Mouse (Mus musculus): ENCODE data around the gene Necab3.
A peak's percentile ranks its signal among the peaks of the same experiment; 100 is the strongest.

Necab3 gene

DNA sequence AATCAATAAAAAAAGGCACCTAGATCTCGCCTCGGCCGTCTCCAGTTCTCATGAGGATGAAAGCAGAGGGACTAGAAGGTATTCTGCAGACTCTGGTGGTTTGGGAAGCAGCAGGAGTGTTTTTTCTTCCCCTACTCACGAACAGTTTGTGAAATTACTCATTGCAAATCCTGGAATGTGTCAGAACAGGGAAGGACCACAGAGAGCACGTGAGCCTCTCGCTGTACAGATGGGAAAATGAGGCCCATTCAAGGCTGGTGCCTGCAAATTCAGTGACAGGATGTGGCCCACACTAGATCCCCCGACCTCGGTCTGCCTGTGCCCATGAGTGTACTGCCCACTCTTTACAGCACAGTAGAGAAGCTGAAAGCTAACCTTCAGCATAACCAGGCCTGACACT lies 13.3 kb upstream of the Necab3 start:
- no peak for DNase-seq

DNA sequence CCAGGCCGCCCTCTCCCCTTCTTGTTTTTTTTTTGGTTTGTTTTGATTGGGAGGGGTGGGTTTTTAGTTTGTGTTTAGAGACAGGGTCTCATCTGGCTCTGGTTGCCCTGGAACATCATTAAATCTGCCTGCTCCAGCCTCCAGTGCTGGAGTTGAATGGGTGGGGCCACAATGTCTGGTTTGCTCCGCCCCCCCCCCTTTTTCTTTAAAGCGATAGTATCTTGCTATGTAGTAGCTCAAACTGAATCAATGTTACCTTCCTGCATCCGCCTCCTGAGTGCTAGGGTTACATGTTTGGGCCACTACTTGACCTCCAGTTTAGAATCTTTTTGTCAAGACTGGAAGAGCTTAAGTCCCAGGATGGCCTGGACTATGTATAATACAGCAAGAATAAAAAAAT lies 12.6 kb upstream of the Necab3 start:
- no peak for DNase-seq

DNA sequence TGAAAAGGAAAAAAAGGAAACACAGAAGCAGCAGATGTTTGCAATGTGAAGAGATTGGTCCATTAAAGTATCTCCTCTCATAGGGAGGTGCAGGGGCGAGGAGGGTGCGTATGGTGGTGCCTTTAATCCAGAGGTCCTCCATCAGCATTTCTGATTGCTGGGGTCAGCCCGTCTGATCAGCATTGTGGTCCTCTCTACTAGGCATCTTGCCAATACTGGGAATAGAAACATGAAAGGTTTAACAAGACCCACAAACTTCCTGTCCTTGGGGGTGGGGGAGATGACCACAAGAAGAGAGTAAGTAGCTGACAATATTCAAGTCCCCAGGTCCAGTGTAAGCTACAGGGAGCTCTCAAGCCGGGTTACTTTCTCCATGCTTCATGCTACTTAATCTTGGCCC lies 12.0 kb upstream of the Necab3 start:
- no peak for DNase-seq

DNA sequence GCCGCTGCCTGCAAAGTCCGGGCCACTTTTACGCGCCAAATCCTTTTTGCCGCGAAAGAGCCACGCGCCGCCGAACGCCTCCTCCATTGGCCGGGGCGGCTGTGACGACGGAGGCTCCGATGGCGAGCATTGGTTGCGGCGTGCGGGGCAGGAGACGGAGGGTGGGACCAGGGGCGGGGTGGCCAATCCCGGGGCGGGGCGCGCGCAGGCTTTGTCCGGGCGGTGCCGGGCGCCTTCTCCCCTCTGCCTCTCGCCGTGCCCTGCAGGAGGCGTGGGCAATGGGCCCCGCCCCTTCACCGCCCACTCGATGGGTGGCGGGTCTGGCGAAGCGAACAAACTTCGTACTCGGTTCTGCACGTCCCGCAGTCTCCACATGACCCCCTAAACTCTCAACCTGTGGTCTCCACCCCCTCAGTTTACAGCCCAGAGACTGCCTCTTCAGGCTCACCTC lies 11.2 kb upstream of the Necab3 start, which contains the start of gene E2f1:
Gene E2f1, minus strand, starts transcription at position 57 of the 451 bp plus-strand sequence.
- DNase-seq = peak; percentile 96

DNA sequence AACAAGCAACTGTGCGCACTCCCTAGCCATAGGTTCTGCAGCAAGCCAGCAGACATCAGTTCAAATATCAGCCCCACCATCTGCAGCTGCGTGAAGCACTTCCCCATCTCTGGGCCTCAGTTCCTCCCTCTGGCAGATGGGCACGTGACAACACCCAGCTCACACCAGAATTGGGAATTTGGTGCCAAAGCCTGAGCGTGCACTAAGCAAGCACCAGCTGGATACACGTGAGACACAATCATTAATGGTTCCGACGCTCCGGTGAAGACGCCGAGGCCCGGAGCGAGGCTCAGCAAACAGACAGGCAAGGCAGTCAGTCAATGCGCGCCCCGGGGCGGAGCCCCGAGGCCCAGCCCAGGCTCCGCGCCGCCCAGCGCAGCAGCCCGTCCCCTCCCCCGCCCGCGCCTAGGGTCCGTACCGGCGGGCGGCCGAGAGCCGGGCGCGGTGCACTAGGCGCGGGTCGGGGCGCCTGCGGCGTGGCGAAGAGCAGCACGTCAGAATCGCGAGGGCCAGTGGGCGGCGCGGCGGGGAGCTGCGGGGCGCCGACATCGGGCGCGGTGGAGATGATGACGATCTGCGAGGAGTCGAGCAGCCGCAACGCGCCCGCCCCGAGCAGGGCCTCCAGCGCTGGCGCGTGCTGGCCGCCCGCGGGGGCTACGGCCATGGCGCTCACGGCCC lies 10.5 kb upstream of the Necab3 start:
- DNase-seq = peak; percentile 58 to 59

DNA sequence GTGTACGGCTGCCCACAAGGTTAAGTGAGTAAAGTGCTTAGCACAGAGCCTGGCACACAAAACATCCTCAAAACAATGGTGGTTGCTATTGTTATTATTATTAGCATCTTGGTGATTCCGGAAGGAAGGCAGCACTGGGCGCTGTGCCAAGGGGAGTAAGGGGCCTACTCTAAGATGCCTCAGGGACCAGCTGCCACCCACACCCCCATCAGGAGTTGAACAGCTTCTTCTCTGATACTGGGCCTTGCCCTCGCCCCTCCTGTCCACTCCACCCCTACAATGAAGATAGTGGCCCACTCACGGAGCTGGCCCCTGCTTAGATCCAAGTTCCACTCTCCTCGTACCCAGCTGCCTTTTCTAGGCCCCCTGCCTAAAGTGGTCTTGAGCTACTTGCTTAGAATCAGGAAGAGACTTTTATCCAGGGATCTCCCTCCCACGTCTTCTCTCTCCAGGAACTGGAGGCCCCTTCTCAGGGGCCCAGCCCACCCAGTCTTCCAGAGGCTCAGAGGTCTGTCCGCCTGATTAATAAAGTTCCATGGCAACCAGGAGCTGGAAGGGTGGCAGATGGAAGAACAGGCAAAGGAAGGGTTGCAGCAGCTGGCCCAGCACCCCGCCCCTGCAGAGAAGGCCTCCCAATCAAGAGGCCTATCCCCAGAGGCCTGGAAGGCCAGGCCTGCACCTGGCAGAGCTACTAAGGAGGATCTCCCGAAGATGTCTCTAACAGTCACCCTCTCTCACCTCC lies 9.8 kb upstream of the Necab3 start:
- peak in 1 of 2 experiments; percentile 62 for DNase-seq

DNA sequence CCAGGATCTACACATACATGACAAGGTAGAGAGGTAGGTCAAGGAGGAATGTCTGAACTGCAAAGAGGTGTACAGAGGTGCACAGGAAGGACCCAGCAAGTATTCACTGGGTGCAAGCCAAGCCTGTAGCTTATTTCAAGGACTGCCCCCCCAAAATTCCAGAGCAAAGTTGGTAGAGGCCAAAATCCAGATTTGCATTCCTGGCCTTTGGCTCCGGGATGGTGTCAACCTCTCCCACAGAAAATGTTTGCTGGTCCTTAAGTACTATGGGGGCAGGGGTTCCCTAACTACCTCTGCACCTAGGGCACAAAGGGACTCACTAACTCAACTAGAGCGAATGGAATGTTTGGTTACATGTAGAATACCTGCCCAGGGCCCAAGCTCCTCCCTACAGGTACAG lies 9.1 kb upstream of the Necab3 start:
- no peak for DNase-seq

DNA sequence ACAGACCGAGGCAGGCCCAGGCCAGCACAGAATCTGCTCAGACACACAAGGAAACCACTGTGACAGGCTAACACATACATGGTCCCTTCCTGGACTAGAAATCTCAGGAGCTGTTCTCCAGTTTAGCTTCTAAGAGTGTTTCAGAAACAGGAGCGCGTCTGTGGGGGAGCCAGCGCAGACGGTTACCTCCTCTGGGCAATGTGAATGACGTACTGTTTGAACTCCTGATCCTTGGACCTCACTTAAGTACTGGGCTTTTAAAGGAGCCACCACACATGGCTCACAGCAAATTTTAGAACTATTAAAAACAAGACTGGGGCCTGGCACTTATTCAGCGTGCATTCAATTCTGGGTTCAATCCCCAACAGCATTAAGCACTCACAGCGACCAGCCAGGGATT lies 8.0 kb upstream of the Necab3 start:
- no peak for DNase-seq

DNA sequence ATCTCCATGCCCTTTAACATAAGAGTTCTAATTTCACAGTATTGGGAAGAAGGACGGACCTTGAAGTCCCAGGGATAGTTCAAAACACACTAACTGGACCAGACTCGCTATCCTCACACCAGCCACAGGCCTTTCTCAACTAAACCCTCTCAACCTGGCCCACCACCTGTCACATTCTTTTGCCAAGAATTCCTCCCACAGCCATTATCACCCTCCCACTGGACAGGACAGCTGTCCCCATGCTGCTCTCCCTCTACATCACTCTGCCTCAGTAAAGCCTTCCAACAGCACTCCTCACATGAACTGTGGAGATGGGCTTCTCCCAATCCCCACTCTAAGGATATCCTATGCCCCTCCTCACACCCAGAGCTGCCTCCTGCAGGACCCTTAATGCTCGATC lies 6.9 kb upstream of the Necab3 start:
- peak; percentile 84 to 90 for DNase-seq

DNA sequence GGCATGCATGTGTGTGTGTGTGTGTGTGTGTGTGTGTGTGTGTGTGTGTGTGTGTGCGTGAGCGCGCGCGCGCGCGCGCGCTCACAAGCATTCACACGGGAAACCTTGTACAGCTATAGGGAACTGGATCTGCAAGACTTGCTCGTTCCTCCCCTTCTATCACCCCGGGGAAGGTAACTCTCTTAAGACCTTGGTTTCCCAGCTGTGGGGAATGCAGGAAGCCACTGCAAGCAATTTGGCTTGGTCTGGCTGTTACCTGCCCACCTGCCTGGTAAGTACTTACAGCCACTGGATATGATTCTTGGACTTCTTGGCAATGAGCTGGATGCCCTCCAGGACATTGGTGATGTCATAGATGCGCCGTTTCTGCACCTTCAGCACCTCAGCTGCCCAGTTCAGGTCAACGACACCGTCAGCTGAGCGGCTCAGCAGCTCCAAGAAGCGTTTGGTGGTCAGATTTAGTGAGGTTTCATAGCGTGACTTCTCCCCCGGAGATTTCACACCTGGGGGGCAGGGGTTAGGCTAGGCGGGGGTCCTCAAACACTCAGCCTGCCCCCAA lies 5.0 kb upstream of the Necab3 start:
- no peak for DNase-seq

DNA sequence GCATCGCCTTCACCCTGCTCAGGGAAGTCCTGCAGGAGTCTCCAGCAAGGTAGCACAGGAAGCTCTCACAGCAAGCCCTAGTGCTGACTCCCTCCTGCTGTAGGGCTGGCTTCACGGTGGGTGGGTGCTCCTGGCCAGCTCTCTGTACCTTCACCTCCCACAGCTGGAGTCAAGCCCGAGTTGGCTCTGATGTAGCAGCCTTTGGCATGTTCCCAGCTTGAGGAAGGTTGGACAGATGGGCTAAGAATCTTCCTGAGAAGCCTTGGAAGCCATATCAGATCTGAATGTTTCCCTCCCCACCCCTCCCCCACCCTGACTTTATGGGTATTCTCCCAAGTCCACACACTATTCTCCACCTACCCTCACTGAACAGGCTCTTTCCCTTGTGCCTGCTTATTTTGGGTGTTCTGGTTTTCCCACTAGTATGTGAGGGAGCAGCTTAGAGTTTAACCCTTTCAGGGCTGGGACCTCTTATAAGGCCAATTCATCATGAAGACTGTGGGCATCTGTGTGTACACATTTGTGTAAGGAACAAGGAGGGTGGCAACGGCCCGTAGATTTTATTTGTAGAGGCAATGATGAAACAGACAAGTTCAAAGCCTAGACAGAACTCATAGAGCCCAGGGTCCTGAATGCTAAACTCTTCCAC lies 1.4 kb downstream of the Necab3 start:
- peak; percentile 78 for DNase-seq

DNA sequence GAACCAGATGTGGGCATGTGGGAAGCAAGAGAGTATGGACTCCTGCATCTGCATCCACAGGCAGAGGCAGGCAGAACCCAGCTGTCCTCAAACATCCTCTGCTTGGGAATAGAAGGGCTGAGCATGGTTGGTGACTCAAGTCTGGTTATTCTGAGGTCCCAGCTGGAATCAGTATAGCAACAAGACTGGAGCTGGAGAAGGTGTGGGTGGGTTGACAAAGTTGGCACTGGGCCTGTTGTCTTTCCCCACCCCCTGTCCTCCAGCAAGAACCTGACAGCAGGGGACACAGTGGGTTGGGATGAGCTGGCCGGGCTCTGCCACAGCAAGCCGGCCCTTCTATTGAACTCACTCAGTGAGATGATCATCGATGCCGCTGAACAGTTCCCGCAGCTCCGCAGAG lies 3.5 kb downstream of the Necab3 start:
- DNase-seq = peak in 1 of 2 experiments; percentile 40

DNA sequence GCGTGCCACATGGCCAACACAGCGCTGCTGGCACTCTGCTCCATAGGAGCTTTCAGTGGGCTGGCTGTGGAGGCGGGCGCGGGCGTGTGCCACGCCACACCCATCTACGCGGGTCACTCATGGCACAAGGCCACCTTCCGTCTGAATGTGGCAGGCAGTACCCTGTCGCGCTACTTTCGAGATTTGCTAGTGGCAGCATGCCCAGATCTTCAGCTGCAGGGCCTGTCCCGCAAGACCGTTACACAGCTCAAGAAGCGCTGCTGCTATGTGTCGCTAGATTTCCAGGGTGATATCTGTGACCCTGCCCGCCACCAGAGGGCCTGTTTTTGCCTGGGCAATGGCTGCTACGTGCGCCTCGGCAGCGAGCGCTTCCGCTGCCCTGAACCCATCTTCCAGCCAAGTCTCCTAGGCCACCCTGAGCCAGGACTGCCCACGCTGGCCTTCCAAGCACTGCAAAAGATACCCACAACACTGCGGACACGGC lies 6.2 kb downstream of the Necab3 start:
- DNase-seq = peak; percentile 95

DNA sequence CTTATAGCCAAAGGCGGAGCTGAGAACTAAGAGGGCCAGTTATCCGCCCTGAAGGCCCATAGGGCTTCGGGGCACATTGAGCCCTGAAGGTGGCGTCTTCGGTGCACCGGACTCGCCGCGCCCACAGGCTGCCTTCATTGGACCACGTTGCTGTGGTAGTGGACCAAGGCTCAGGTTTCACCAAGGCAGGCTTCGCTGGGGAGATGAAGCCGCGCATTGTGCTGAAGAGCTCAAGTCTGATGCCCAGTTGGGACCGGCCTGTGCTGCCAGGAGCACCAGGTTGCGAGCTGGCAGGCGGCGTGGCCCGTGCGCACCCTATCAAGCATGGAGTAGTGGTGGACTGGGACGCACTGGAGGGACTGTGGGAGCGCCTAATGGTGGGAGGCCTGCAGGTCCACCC lies 6.8 kb downstream of the Necab3 start:
- DNase-seq = peak in 1 of 2 experiments; percentile 70

DNA sequence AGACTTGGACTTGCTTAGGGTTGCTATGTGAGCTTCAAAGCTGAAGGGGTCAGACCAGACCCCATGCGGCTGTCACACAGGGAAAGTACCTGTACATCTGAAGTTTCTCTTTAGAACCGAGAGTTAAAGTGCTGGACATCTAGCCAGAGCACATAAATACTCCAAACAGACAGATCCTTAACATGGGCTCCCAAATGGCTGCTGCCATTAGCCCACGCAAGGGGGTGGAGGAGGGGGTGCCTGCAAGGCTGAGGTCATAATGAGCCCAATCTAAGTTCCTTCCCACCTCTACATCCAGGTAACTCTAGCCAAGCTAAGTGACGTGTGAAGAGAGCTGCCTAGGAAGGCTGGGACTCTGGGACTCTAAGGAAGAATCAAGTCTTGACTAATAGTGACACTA lies 7.2 kb downstream of the Necab3 start, which contains the start of gene Actl10:
Gene Actl10, plus strand, starts transcription at position 301 of the 400 bp plus-strand sequence.
- DNase-seq = peak in 1 of 2 experiments; percentile 29

DNA sequence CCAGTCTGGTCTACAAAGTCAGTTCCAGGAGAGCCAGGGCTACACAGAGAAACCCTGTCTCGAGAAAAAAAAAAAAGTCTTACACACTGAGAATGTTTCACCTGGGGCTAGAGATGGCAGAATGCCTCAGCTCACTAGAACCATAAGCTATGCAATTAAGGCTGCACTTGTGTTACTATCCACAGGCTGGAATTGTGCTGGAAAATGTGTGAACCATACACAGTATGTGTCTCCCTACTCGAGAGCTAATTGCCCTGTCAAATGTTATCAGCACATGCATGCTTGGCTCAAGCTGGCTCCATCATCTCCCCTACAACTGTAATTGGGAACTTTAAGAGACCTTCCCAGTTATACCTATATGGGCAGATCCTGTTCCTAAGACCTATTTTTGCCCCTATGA lies 7.8 kb downstream of the Necab3 start:
- peak in 1 of 2 experiments; percentile 39 for DNase-seq

DNA sequence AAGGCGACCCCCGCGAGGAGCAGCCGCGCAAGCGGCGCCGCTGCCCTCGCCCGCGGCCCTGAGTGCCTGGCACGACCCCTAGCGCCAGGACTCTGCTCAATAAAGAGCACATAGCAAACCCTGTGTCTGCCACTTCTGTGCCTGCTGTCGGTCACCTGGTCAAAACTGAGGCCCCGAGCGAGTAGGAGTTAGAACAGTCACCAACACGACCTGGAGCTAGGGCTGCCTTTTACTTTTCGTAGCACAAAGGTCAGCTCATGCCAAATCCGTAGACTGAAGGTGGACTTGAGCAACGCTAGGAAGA lies 8.9 kb downstream of the Necab3 start:
- DNase-seq = no peak

DNA sequence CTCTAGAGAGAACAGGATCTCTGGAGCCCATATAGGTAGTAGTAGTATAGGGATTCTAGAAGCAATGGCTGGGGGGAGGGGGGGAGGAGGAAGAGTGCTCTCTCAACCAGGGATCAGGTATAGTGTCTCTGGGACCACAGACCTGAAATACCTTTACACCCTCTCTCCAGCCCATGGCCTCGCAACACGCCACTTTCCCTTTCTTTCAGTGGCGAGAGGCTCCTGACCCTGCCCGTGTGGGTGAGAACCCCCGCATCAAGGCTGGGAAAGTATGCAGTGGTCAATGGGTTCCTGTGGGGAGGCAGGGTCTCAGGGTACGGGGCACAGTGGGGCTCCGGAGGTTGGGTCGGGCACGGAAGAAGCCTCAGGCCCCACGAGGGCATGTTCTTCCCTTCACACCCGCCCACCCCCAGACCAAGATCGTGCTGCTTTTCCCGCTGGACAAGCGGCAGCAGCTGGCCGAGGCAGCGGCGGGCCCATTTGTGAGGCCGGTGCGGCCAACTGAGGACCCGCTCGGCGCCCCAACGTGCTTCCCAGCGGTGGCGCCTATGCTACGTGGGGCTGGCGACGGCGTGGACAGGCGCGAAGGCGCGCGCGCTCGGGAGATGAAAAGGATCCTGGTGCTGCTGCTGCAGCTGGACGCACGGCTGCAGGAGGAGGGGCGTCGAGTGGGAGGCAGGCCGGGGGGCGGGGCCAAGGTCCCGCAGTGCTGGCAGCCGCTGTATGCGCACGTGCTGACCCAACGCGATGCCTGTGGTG lies 9.4 kb downstream of the Necab3 start:
- DNase-seq = peak; percentile 71 to 73

DNA sequence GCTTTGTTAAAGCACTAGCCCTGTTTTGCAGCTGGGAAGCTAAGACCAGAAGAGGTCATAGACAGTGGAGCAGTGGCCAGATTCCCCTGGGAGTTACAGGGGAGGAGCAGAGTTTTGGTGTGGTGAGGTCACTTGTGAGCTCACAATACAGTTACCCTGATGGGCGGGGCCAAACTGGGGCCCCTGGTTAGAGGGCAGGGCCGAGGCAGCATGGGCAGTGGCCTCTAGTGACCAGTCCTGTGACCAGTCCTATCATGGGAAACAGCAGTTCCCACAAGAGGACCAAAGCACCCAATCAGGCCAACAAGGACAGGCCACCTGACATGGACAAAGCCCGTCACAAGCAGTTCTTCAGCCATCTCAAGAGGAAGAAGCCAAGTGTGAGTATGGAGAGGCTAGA lies 10.0 kb downstream of the Necab3 start:
- peak in 1 of 2 experiments; percentile 51 for DNase-seq

DNA sequence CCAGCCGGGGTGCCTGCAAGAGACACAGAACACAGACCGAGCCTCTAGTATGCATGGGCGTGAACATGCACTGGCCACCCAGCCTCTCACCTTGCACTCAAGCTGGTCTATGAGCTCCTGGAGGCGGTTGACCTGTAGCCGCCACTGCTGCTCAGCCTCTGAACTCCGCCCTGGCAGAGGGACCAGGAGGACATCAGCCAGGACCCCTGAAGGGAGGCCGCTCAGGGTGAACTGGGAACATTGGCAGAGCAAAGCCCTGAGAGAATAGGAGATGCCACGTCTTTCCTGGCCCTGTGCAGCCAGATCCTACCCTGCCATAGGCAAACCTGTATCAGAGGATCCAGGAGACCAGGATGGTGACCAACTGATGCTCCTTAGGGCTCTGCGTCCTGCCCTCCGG lies 12.0 kb downstream of the Necab3 start, which contains the start of gene 1700003F12Rik:
Gene 1700003F12Rik, plus strand, starts transcription at position 375 of the 400 bp plus-strand sequence.
- DNase-seq = peak; percentile 51 to 53

DNA sequence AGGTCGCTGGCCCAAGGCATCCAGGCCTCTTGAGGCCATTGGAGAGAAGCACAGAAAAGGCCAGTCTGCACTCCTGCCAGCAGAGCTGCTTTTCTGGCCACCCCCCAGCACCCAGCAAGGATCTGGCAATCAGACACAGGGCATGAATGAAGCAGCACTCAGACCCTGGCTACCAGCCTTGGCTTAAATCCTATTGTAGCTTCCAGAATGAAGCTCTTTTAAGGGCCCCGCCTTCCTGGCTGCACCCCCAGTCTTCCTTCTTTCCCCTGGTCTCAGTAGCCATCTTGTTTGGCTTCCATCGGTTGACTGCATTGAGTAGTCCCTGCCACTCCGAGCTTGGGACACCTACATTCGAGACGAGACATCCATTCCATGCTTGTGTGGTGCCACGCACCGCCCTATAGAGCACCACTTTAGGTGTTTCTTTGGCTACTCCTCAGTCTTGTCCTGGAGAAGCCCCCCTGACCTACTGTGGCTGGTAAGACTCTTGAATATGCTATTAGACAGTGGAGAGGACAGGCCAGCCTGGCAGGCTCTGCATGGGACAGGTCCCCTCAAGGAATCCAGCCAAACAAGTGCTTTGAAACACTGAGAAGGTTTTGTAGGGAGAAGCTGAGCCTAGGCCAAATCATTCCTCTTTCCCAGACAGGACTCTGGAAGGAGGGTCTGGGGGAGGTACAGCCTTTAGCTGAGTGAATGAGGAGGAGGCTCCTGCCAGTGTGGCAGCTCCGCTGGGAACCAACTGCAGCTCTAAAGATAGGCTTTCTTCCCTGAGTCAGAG lies 14.9 kb downstream of the Necab3 start:
- DNase-seq = peak; percentile 99

DNA sequence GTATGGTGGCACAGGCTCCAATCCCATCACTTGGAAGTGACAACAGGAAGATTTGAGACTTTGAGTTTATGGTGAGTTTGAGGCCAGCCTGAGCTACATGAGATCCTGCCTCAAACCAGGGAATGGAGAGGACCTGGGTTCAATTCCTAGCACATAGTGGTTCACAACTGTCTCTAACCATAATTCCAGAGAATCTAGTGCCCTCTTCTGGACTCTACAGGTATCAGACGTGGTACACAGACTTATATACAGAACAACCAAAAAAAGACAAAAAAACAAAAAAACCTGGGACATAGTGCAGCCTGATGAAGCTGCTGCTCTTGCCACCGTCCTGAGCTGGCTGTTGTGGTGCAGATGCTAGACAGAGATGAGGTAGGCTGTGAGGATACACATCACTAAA lies 17.1 kb downstream of the Necab3 start:
- peak in 1 of 2 experiments; percentile 15 for DNase-seq
